Mouse (Mus musculus) limb, embryonic 12.5 days (tissue): ENCODE results near the gene Acadl. TPM values are rescaled to one million over a fixed set of nuclear protein-coding genes. Genes with fewer than 3 reads are reported as not detected.

ENCODE experiments used
- polyA plus RNA-seq: library from polyadenylated mRNA; unstranded; fragments of >200 nt; fragmentation: Nextera tagmentation; extraction: Ambion mirVana; gene quantifications from 2 replicates; pipeline ENCODE4 v1.2.1, GENCODE M21; 2016

The Acadl gene
- polyA plus RNA-seq, 1 experiment from 2014 or later, result 66.1 TPM

Other genes with a start within 250 kb of the Acadl start
- 49.2 and 51.7 TPM in 2 replicates for gene Rpe, start 162.4 kb downstream of the Acadl start, polyA plus RNA-seq
- gene Kansl1l, start 45.7 kb downstream of the Acadl start, polyA plus RNA-seq, result 27.9 and 30.3 TPM in 2 replicates
- gene Myl1, start 82.1 kb upstream of the Acadl start, polyA plus RNA-seq, result 170 and 171 TPM in 2 replicates
- gene Lancl1, start 175.6 kb upstream of the Acadl start, polyA plus RNA-seq, result 104 and 117 TPM in 2 replicates